Mouse (Mus musculus): Measurements from ENCODE around the gene Tmem178b. TPM values are rescaled to one million over a fixed set of nuclear protein-coding genes. Genes with fewer than 3 reads are reported as not detected.

Gene Tmem178b
- polyA plus RNA-seq, 1 experiment from 2014 or later = 0.67 TPM

GRCm38 (mm10) chr6:40006006-40006765 lies 133.1 kb downstream of the Tmem178b start:
- Histone ChIP-seq H3K27me3 (replicated peaks; ENCODE audit: control insufficient read depth, insufficient read depth, low read length) (no peaks in the 10 kb centered on the region), H3K36me3 (ENCODE audit: control insufficient read depth, insufficient read depth, low read length) (no peaks in the 10 kb centered on the region), H3K9me3 (ENCODE audit: control insufficient read depth, low read length) (no peaks in the 10 kb centered on the region), H3K9ac (ENCODE audit: low read depth, low read length) (no peak overlapping the region), H3K4me1 (ENCODE audit: control insufficient read depth, insufficient read depth, low read length) (no peaks in the 10 kb centered on the region), H3K4me2 (ENCODE audit: low read depth, low read length) (no peak overlapping the region), H3K4me3 (ENCODE audit: low read length) (no peak overlapping the region), H3K27ac (ENCODE audit: low read length) (no peak overlapping the region)
- 80% methylated on average over 11 of the region's 11 CpGs for WGBS
- no peak for ATAC-seq

- Histone ChIP-seq H3K27me3 (replicated peaks; ENCODE audit: control insufficient read depth, insufficient read depth, low read length) (no peaks in the 10 kb centered on the region), H3K36me3 (ENCODE audit: control insufficient read depth, insufficient read depth, low read length) (no peaks in the 10 kb centered on the region), H3K9ac (ENCODE audit: low read depth, low read length) (no peak overlapping the region), H3K27ac (ENCODE audit: low read length) (no peak overlapping the region), H3K4me1 (ENCODE audit: control insufficient read depth, insufficient read depth, low read length) (no peaks in the 10 kb centered on the region), H3K9me3 (ENCODE audit: control insufficient read depth, low read length) (no peaks in the 10 kb centered on the region), H3K4me2 (ENCODE audit: low read depth, low read length) (no peak overlapping the region), H3K4me3 (ENCODE audit: low read length) (no peak overlapping the region)
- ATAC-seq = no peak
- 67% methylated on average over 3 of the region's 3 CpGs for WGBS
Measured at GRCm38 (mm10) chr6:40008166-40008907, 135.3 kb downstream of the Tmem178b start.

- Histone ChIP-seq H3K36me3 (ENCODE audit: control insufficient read depth, insufficient read depth, low read length) (no peaks in the 10 kb centered on the region), H3K27ac (ENCODE audit: low read length) (no peak overlapping the region), H3K4me1 (ENCODE audit: control insufficient read depth, insufficient read depth, low read length) (no peaks in the 10 kb centered on the region), H3K4me3 (ENCODE audit: low read length) (no peak overlapping the region), H3K9ac (ENCODE audit: low read depth, low read length) (no peak overlapping the region), H3K27me3 (replicated peaks; ENCODE audit: control insufficient read depth, insufficient read depth, low read length) (no peaks in the 10 kb centered on the region), H3K9me3 (ENCODE audit: control insufficient read depth, low read length) (no peaks in the 10 kb centered on the region), H3K4me2 (ENCODE audit: low read depth, low read length) (no peak overlapping the region)
- ATAC-seq = no peak
- 73% methylated on average over 3 of the region's 3 CpGs for WGBS
Measured at GRCm38 (mm10) chr6:40009718-40010117, 136.6 kb downstream of the Tmem178b start.

- ATAC-seq = no peak
- no peak overlapping the region for H3K9ac ChIP-seq (ENCODE audit: low read depth, low read length)
- no peaks in the 10 kb centered on the region for H3K4me1 ChIP-seq (ENCODE audit: control insufficient read depth, insufficient read depth, low read length)
- H3K27ac ChIP-seq (ENCODE audit: low read length) = no peak overlapping the region
- no peak overlapping the region for H3K4me3 ChIP-seq (ENCODE audit: low read length)
- H3K9me3 ChIP-seq (ENCODE audit: control insufficient read depth, low read length) = no peaks in the 10 kb centered on the region
- no peaks in the 10 kb centered on the region for H3K36me3 ChIP-seq (ENCODE audit: control insufficient read depth, insufficient read depth, low read length)
- H3K27me3 ChIP-seq (replicated peaks; ENCODE audit: control insufficient read depth, insufficient read depth, low read length) = no peaks in the 10 kb centered on the region
- H3K4me2 ChIP-seq (ENCODE audit: low read depth, low read length) = no peak overlapping the region
- 81% methylated on average over 5 of the region's 5 CpGs for WGBS
Measured at GRCm38 (mm10) chr6:40011066-40011465, 138.0 kb downstream of the Tmem178b start.

- H3K4me2 ChIP-seq (ENCODE audit: low read depth, low read length) = no peak overlapping the region
- H3K36me3 ChIP-seq (ENCODE audit: control insufficient read depth, insufficient read depth, low read length) = no peaks in the 10 kb centered on the region
- WGBS = 60% methylated on average over 5 of the region's 5 CpGs
- H3K4me3 ChIP-seq (ENCODE audit: low read length) = no peak overlapping the region
- H3K27ac ChIP-seq (ENCODE audit: low read length) = no peak overlapping the region
- H3K4me1 ChIP-seq (ENCODE audit: control insufficient read depth, insufficient read depth, low read length) = no peaks in the 10 kb centered on the region
- no peaks in the 10 kb centered on the region for H3K9me3 ChIP-seq (ENCODE audit: control insufficient read depth, low read length)
- no peaks in the 10 kb centered on the region for H3K27me3 ChIP-seq (replicated peaks; ENCODE audit: control insufficient read depth, insufficient read depth, low read length)
- no peak overlapping the region for H3K9ac ChIP-seq (ENCODE audit: low read depth, low read length)
- no peak for ATAC-seq
Measured at GRCm38 (mm10) chr6:40011609-40012008, 138.5 kb downstream of the Tmem178b start.

GRCm38 (mm10) chr6:40013407-40013806 lies 140.3 kb downstream of the Tmem178b start:
- Histone ChIP-seq H3K9me3 (ENCODE audit: control insufficient read depth, low read length) (no peaks in the 10 kb centered on the region), H3K27ac (ENCODE audit: low read length) (no peak overlapping the region), H3K4me1 (ENCODE audit: control insufficient read depth, insufficient read depth, low read length) (no peaks in the 10 kb centered on the region), H3K9ac (ENCODE audit: low read depth, low read length) (no peak overlapping the region), H3K27me3 (replicated peaks; ENCODE audit: control insufficient read depth, insufficient read depth, low read length) (no peaks in the 10 kb centered on the region), H3K36me3 (ENCODE audit: control insufficient read depth, insufficient read depth, low read length) (no peaks in the 10 kb centered on the region), H3K4me3 (ENCODE audit: low read length) (no peak overlapping the region), H3K4me2 (ENCODE audit: low read depth, low read length) (no peak overlapping the region)
- 46% methylated on average over 5 of the region's 5 CpGs for WGBS
- no peak for ATAC-seq

- Histone ChIP-seq H3K27me3 (replicated peaks; ENCODE audit: control insufficient read depth, insufficient read depth, low read length) (no peaks in the 10 kb centered on the region), H3K4me3 (ENCODE audit: low read length) (no peak overlapping the region), H3K9me3 (ENCODE audit: control insufficient read depth, low read length) (no peaks in the 10 kb centered on the region), H3K4me1 (ENCODE audit: control insufficient read depth, insufficient read depth, low read length) (no peaks in the 10 kb centered on the region), H3K9ac (ENCODE audit: low read depth, low read length) (no peak overlapping the region), H3K27ac (ENCODE audit: low read length) (no peak overlapping the region), H3K36me3 (ENCODE audit: control insufficient read depth, insufficient read depth, low read length) (no peaks in the 10 kb centered on the region), H3K4me2 (ENCODE audit: low read depth, low read length) (no peak overlapping the region)
- no peak for ATAC-seq
- WGBS = 64% methylated on average over 4 of the region's 4 CpGs
Measured at GRCm38 (mm10) chr6:40015185-40015584, 142.1 kb downstream of the Tmem178b start.

- ATAC-seq = no peak
- no peak overlapping the region for H3K4me3 ChIP-seq (ENCODE audit: low read length)
- H3K9me3 ChIP-seq (ENCODE audit: control insufficient read depth, low read length) = no peaks in the 10 kb centered on the region
- no peaks in the 10 kb centered on the region for H3K27me3 ChIP-seq (replicated peaks; ENCODE audit: control insufficient read depth, insufficient read depth, low read length)
- no peak overlapping the region for H3K4me2 ChIP-seq (ENCODE audit: low read depth, low read length)
- H3K9ac ChIP-seq (ENCODE audit: low read depth, low read length) = no peak overlapping the region
- H3K4me1 ChIP-seq (ENCODE audit: control insufficient read depth, insufficient read depth, low read length) = no peaks in the 10 kb centered on the region
- no peak overlapping the region for H3K27ac ChIP-seq (ENCODE audit: low read length)
- WGBS = 54% methylated on average over 7 of the region's 7 CpGs
- H3K36me3 ChIP-seq (ENCODE audit: control insufficient read depth, insufficient read depth, low read length) = no peaks in the 10 kb centered on the region
Measured at GRCm38 (mm10) chr6:40015711-40016460, 142.8 kb downstream of the Tmem178b start.

GRCm38 (mm10) chr6:40019396-40019795 lies 146.3 kb downstream of the Tmem178b start:
- no peaks in the 10 kb centered on the region for H3K36me3 ChIP-seq (ENCODE audit: control insufficient read depth, insufficient read depth, low read length)
- no peaks in the 10 kb centered on the region for H3K27me3 ChIP-seq (replicated peaks; ENCODE audit: control insufficient read depth, insufficient read depth, low read length)
- no peak for ATAC-seq
- H3K4me1 ChIP-seq (ENCODE audit: control insufficient read depth, insufficient read depth, low read length) = no peaks in the 10 kb centered on the region
- 40% methylated on average over 4 of the region's 4 CpGs for WGBS
- no peak overlapping the region for H3K4me3 ChIP-seq (ENCODE audit: low read length)
- H3K27ac ChIP-seq (ENCODE audit: low read length) = no peak overlapping the region
- no peaks in the 10 kb centered on the region for H3K9me3 ChIP-seq (ENCODE audit: control insufficient read depth, low read length)
- H3K9ac ChIP-seq (ENCODE audit: low read depth, low read length) = no peak overlapping the region
- no peak overlapping the region for H3K4me2 ChIP-seq (ENCODE audit: low read depth, low read length)

Measured in intestine, embryonic 16.5 days (tissue).